Mouse (Mus musculus): Measurements from ENCODE around the gene Bst1. TPM values are rescaled to one million over a fixed set of nuclear protein-coding genes. Genes with fewer than 3 reads are reported as not detected.

Gene Bst1
- total RNA-seq, 1 experiment from 2014 or later: 122 TPM

GRCm38 (mm10) chr5:43847555-43847954, 28.9 kb downstream of the Bst1 start:
- no peak for ATAC-seq (ENCODE audit: extremely low read depth, insufficient number of reproducible peaks, low FRiP score, poor library complexity, severe bottlenecking)

GRCm38 (mm10) chr5:43848275-43848674, 29.6 kb downstream of the Bst1 start:
- no peak for ATAC-seq (ENCODE audit: extremely low read depth, insufficient number of reproducible peaks, low FRiP score, poor library complexity, severe bottlenecking)

- 0 out of 2 replicates have a peak, but pooled peaks have one; percentile 16 for ATAC-seq (ENCODE audit: extremely low read depth, insufficient number of reproducible peaks, low FRiP score, poor library complexity, severe bottlenecking)
These were observed 34.6 kb downstream of the Bst1 start for GRCm38 (mm10) chr5:43853096-43853867.

- ATAC-seq (ENCODE audit: extremely low read depth, insufficient number of reproducible peaks, low FRiP score, poor library complexity, severe bottlenecking): peak; percentile 38; the same call in 1 of the 2 replicates
These were observed 35.3 kb downstream of the Bst1 start for GRCm38 (mm10) chr5:43853868-43854488.

GRCm38 (mm10) chr5:43855769-43856168, 37.1 kb downstream of the Bst1 start:
- ATAC-seq (ENCODE audit: extremely low read depth, insufficient number of reproducible peaks, low FRiP score, poor library complexity, severe bottlenecking): peak; percentile 63

- no peak for ATAC-seq (ENCODE audit: extremely low read depth, insufficient number of reproducible peaks, low FRiP score, poor library complexity, severe bottlenecking)
These were observed 41.0 kb downstream of the Bst1 start for GRCm38 (mm10) chr5:43859663-43860062.

- no peak for ATAC-seq (ENCODE audit: extremely low read depth, insufficient number of reproducible peaks, low FRiP score, poor library complexity, severe bottlenecking)
These were observed 41.4 kb downstream of the Bst1 start for GRCm38 (mm10) chr5:43860096-43860495.

DNA sequence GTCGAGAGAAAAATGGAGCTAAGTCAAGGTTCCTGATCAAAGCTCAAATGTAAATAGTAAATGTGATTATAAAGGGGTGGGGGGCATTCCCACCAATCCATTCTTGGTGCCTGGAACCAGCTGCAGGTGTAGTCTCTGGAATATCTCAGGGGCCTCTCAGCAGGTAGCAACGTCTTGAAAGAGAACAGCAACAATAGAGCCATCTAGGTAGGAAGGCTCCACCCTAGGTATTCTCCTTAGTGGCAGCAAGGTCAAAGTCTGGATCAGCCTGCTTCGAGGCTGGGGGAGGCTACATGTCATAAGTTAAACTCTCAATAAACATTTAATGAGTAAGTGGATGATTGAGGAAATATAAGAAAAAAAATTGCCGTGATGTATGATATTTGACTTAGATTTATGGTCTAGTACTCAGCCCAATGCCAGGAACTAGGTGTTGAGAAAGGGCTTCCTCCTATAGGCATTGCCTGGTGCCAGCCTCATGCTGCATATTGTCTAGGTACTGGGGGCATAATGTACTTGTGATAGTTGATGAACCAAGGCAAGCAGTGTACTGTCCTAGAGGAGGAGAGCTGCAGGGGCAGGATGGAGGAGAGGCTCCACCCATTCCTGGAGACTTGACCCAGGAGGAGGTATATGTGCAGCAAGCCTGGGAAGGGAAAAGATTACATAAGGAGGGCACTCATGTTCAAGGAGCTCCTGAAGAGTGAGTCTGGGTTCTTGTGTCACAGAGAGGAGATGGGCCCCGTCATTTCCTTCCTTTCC, 42.2 kb downstream of the Bst1 start:
- no peak for ATAC-seq (ENCODE audit: extremely low read depth, insufficient number of reproducible peaks, low FRiP score, poor library complexity, severe bottlenecking)

- no peak for ATAC-seq (ENCODE audit: extremely low read depth, insufficient number of reproducible peaks, low FRiP score, poor library complexity, severe bottlenecking)
These were observed 45.0 kb downstream of the Bst1 start for GRCm38 (mm10) chr5:43863642-43864041.

GRCm38 (mm10) chr5:43865316-43865715, 46.6 kb downstream of the Bst1 start:
- no peak for ATAC-seq (ENCODE audit: extremely low read depth, insufficient number of reproducible peaks, low FRiP score, poor library complexity, severe bottlenecking)

GRCm38 (mm10) chr5:43868253-43868652, 49.6 kb downstream of the Bst1 start, which contains the start of gene Cd38:
TSS of gene Cd38 (plus strand) at chr5:43868553.
- no peak for ATAC-seq (ENCODE audit: extremely low read depth, insufficient number of reproducible peaks, low FRiP score, poor library complexity, severe bottlenecking)

DNA sequence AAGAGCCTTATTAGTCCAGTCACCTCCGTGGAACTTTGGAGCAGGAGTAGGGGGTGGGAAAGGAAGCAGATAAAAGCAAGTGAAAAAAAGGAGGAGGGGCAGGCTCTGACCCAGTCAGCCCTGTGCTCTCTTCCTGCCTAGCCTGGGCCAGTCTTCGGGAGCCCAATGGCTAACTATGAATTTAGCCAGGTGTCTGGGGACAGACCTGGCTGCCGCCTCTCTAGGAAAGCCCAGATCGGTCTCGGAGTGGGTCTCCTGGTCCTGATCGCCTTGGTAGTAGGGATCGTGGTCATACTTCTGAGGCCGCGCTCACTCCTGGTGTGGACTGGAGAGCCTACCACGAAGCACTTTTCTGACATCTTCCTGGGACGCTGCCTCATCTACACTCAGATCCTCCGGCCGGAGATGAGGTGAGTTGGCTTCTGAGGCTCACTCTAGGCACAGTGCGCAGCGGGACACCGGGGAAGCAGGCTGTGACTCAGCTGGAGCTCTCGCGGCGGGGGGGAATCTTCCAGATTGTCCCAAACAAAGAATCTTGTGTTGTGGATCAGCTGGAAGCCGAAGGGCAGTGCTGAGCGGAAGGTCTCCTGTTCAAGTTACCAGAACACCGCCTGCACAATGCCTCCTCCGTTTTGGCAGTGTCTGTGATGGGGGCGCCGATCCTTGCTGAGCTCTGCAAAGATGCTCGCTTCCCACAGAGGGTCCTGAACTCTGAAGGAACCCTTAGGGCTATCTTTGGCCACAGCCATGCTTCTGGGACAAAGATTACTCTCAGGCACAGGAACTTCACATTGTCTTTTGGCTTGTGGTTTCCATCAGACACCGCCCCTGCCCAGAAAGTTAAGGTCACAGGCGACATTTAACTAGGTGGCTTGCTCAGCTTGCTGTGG, 50.3 kb downstream of the Bst1 start:
- ATAC-seq (ENCODE audit: extremely low read depth, insufficient number of reproducible peaks, low FRiP score, poor library complexity, severe bottlenecking): peak; percentile 28

DNA sequence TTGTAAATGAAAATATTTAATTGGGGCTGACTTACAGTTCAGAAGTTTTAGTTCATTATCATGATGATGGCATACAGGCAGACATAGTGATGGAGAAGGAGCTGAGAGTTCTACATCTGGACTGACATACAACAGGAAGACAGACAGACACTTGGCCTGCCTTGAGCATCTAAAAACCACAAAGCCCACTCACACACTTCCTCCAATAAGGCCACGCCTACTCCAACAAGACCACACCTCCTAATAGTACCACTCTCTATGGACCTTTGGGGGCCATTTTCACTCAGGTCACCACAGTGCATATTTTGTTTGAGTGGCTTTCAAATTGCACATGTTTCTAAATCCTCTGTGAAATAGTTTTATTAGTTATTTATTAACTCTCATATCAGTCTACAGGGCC, 53.2 kb downstream of the Bst1 start:
- ATAC-seq (ENCODE audit: extremely low read depth, insufficient number of reproducible peaks, low FRiP score, poor library complexity, severe bottlenecking): peak; percentile 52; the same call in 1 of the 2 replicates

DNA sequence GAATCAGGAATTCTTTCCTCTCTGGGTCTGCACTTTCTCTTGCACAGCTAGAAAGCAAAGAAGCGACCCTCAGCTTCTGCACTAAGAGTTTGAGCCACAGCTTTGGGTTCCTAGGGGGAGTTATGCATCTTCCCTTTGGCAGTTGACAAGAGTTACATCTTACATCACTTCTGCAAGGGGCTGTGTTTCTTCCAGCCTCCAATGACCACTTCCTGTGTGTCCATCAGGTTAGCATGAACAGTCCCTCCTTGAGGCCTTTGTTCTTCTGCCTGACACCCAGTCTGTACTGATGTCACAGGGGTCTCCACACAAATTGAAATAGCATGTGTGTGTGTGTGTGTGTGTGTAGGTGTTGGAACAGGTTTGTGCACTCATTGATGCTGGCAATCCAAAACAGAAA, 54.0 kb downstream of the Bst1 start:
- ATAC-seq (ENCODE audit: extremely low read depth, insufficient number of reproducible peaks, low FRiP score, poor library complexity, severe bottlenecking): no peak

GRCm38 (mm10) chr5:43882034-43882433, 63.3 kb downstream of the Bst1 start:
- ATAC-seq (ENCODE audit: extremely low read depth, insufficient number of reproducible peaks, low FRiP score, poor library complexity, severe bottlenecking): peak; percentile 33; the same call in 1 of the 2 replicates

DNA sequence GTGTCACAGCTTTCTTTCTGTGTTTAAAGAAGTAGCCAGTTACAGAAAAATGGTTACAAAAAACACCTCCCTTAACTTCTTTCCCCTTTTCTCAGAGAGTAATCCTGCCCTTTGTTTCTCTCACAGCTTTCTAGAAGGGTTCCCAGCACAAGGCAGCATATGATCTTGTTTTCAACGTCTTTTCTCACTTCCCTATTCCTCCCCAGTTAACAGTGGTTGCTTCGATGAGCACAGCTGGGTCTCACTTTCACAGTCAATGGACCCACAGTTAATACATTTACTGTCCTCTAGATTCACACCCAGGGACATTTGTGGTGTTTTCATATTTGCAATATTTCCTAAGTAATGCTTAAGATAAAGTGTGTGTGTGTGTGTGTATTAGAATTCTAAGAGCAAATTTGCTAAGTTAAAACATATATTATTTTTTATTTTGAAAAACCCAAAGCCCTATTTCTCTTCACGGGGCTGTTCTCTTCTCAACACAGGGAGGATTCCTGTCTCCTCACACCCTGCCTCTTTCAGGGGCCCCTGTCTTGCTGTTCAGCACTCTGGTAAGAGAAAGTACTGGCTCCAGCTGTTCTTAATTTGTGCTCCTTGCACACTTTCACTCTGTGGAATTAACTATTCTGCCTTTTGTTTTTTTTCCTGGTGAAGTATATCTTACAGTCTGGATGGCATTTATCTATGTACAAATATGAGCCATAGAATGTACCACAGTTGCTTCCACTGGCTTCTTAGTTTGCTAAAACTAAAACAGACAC, 66.6 kb downstream of the Bst1 start:
- peak; percentile 84 for ATAC-seq (ENCODE audit: extremely low read depth, insufficient number of reproducible peaks, low FRiP score, poor library complexity, severe bottlenecking)

GRCm38 (mm10) chr5:43892386-43892785, 73.7 kb downstream of the Bst1 start:
- peak; percentile 69; the same call in 1 of the 2 replicates for ATAC-seq (ENCODE audit: extremely low read depth, insufficient number of reproducible peaks, low FRiP score, poor library complexity, severe bottlenecking)
